Mouse (Mus musculus) liver, adult 2 months (tissue): Measurements from ENCODE around the gene B4galnt2.

Source experiments
- CTCF ChIP-seq: fragments of 200-500 bp; IDR thresholded peaks from 2 replicates; pipeline ENCODE4 v1.5.1; 2011; ENCODE audit warnings: low read depth, low read length, control low read depth
- POLR2A ChIP-seq: fragments of 200-500 bp; IDR thresholded peaks from 2 replicates; pipeline ENCODE4 v1.6.1; 2011; ENCODE audit warnings: low read length, control low read depth; ENCODE audit not compliant: insufficient read depth; ENCODE audit errors: extremely low read depth

- TF ChIP-seq CTCF, result no peak
- TF ChIP-seq POLR2A, result no peak
Measured at GRCm38 (mm10) chr11:95936409-95936808, 21.7 kb upstream of the B4galnt2 start.
